Mouse (Mus musculus) spleen, postnatal 4 days (tissue): ENCODE data around the gene Gjc2.
A peak's percentile ranks its signal among the peaks of the same experiment; 100 is the strongest.

Source experiments
- DNase-seq, 2 experiments: peaks; one replicate each; pipeline ENCODE4 v3.0.0; 2022; ENCODE audit warnings: low spot score in 2 of 2

Gjc2 gene

DNA sequence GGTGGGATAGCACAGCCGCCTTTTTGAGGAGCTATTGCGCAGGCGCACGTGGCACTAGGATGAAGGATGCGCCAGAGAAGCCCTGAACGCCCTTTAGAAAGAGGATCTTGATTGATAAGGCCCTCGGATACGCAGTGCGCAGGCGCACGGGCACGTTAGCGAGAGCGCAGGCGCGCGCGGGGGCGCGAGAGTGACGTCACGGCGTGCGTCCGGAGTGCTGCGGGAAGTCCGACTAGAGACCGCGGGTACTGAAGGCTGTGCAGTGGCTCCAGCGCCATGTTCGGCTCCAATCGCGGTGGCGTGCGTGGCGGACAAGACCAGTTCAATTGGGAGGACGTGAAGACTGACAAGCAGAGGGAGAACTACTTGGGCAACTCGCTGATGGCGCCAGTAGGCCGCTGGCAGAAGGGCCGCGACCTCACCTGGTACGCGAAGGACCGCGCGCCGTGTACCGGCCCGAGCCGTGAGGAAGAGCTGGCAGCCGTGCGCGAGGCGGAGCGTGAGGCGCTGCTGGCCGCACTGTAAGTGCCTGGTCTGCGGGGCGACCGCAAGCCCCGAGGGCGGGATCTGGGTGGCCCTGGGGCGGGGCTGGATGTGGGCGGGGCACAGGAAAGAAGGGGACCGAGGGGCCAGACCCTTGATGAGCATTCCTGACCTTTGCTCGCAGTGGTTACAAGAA is 25.3 kb upstream of the Gjc2 start, which contains the start of gene 2310033P09Rik:
TSS of gene 2310033P09Rik (plus strand) at position 169 of the 679 bp plus-strand sequence.
- DNase-seq, result peak; percentile 91 to 96

DNA sequence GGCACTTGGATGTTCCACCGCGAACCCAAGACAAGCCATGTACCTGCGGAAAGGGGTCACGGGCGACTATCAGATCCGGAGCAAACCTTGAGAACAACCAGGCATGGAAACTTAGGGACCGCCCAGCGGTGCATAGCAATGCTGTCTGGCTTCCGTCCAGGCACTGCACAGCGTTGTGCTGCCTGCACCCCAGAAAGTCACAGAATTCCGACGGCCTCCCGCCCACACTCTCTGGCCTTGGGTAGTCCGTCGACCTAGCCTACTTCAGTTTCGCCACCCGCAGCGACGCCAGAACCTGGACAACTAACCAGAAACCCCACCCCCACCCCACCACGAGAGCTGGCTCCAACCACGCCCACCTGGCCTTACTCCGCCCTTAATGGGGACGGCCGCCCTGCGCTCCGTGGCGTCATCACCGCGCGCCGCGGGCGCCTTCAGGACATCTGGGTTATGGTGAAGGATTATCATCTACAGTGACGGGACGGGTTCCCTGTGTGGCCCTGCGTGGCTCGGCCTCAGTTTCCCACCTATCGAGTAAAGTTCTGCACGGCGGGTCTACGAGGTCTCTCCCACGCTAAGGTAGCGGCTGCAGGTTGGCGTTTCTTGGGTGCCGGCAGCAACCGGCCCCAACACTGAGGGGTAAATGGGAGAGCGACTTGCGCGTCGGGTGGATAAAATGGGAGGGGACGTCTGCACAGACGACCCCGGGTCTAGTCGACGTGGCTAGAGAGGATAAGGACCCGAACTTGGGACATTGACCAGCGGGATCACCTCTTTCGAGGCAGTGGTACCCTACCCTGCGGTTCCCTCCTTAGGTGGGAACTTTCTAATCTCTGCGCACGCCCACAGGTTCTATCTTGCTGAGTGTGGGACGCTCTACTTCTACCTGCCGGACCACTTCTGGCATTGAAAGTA is 19.3 kb upstream of the Gjc2 start, which contains the start of gene Mrpl55:
TSS of gene Mrpl55 (plus strand) at position 406 of the 915 bp plus-strand sequence.
- DNase-seq, result peak; percentile 94 to 98

DNA sequence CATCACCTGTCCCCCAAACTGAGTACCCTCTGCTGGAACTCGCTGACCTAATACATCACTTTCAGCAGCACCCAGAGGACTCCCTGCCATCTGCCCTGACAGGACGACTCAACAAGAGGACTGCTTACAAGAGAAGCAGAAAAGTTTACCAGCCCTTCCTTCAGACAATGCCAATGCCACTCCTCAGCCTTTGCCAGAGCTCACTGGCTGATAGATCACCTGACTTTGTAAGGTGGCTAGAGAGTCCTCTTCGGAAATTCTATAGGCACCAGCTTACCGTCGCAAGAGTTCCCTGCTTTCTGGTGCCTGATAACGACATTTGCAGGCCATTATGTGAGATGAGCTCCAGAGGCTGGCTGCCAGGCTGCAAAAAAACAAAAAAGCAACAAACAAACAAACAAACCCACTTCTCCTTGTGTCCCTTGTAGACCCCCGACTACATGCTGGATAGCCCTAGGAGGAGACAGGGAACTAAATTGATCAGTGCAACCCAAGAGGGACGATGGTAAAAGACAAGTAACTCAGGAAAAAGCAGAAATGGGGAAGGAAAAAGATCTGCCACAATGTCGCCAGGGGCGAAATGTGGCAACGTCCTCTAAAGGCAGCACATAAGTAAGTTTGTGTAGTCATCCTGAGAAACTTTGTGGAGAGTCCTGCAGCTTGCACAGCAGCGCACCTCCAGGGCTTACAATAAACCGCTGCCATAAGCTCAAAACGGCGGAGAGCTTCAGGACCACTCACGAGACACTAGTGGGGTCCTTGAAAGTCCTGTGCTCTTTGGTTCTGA is 18.4 kb upstream of the Gjc2 start:
- peak in 1 of 2 experiments; percentile 61 for DNase-seq

DNA sequence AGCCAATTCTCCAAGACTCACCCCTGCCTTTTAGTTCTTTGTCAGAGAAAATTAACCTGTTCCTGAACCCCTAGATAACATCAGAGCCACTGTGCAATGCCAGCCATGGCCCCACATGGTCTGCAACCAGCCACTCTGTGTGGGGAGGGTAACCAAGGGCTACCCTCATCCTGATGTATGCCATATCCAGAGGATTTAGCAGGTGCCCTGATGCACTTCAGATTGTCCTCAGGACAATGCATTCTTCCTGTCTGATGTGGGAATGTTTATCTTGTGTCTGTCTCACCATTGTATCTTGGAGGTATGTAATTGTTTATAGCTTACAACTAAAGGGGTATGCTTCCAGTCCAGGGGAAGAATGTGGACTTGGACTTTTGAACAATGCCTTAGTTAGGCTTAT is 13.2 kb upstream of the Gjc2 start:
- no peak for DNase-seq

DNA sequence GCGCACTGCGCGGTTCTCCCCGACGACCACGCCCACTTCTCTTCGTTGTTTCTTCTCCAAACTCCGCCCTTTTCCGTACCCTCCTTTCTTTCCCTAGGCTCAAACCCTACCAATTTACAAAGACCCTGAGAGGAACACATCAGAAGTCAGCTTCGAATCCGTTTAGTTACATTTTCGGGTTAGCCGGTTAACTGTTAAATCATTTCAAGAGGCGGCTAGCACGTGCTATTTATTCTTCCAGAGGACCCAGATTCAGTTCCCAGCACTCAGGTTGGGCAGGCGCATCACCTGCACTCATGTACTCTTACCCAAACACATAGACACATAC is 9.0 kb upstream of the Gjc2 start, which contains the start of gene Guk1:
TSS of gene Guk1 (minus strand) at position 154 of the 328 bp plus-strand sequence.
- DNase-seq, result no peak

DNA sequence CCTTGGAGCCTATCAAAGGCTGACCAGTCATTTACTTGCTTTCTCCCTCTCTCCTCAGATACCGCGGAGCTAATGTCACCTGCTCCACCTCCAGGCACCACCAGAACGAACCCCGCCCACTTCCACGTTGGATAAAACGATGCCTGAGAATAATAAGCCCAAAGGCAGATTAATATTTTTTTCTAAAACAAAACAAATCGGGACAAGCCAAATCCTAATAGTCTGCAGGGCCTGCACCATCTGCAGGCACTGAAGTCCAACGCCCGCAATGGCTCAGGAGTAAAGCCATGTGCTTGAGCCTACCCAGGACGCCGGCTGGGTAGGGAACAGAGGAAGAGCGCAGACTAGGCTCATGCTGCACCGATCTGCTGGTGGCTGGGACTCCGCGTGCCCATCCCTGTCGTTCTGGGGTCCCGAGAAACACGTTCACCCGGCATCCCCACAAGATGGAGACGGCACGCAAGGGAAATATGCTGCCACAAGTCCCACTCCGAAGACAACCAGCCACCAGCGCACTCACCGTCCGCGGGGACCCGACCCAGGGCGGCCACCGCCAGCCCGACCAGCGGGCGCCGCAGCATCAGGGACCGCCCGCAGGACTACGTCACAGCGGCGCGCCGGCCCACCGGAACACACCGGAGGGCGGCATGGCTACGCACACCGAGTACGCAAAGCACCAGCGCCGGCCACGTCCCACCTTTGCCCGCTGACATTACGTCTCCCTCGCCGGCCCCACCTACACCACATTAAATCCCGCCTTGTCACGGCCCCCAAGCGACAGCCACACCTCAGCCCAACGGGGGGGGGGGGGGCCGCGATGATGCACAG is 8.4 kb upstream of the Gjc2 start:
- DNase-seq, result peak; percentile 87 to 91

DNA sequence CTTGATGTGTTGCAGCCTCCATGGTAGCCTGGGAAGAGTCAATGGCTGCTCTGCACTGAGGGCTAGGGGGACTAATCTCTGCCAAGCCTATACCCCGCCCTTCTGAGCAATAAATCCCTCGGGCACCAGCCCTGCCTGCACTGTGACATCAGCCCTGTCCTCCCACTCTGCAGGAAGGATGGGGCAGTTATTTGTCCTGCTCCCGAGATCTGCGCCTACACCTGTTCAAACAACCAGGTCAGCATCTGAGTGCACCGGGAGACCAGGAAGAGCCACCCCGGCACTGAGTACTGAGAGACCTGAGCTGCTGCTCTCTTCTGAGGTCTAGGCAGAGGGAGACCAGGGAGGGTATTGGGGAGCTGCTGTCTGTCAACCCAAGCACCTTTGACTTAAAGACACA is 4.7 kb upstream of the Gjc2 start:
- no peak for DNase-seq

DNA sequence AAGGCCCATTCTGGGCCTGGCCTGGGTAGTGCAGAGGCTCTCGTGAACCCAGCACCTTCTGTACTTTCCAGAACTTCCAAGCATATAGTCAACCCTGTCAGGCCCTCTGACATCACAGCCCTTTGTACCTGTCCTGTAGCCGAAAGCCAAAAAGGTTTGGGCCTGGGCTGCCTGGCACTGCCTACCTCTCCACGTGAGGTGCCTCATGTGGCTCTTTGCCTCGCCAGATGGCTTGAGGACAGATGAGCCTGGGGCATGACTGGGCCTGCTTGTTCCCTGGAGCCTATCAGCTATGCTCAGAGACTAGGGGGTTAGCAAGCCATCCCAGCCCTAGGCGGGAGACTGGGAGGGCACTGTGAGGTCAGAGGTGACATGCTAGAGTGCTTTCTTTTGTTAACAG is 2.5 kb upstream of the Gjc2 start:
- no peak for DNase-seq

DNA sequence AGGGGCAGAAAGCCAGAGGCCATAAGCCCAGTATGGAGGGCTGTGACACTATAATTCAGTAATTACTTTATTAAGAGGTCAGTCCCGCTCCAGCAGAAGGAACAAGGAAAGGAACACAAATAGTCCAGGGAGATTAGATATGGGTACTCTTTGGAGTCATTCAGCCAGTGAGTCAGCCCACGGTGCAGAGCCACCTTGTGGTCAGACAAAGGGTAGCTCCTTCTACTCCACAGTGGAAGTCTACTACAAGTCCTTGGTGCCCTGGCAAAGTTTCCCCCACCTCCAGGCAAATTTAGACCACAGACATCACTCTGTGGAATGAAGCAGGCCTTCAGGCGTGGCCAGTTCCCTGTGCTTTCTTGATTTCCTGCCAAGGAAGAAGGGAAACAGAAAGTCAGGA is 808 bp upstream of the Gjc2 start:
- peak; percentile 69 to 81 for DNase-seq

DNA sequence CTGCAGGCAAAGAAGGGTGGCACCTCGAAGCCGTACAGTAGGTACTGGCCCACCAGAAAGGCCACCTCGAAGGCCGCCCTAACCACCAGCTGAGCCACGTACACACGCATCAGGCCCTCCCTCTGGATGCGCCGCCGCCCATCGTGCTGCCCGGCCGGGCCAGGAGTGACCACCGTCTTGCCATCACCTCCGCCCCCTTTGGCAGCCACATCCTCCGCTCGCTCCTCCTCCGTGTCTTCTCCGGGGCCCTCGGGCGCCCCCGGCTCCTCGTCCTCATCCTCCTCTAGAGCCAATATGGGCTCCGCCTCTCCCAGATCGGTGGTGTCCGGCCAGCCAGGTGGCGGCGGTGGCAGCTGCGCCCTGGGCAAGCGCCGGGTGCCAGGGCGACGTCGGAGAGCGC is 6.1 kb downstream of the Gjc2 start:
- DNase-seq, result no peak

DNA sequence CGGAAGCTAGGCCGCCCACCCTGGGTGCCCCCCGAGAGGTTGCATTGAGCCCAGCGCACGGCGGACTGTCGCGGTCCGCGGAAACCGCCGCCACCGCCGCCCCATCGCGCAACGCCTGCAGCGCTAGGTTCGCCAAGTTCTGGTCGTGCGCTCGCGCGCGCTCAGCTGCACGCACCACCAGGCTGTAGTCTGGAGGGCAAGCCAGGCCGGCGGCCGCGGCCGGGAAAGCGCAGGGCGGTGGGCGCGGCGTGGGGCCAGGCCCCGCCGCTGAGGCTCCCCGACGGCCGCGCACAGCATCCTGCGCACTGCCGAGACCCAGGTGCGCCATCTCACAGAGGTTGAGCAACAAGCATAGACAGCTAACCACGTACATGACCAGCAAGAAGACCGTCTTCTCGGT is 6.5 kb downstream of the Gjc2 start:
- DNase-seq, result no peak

DNA sequence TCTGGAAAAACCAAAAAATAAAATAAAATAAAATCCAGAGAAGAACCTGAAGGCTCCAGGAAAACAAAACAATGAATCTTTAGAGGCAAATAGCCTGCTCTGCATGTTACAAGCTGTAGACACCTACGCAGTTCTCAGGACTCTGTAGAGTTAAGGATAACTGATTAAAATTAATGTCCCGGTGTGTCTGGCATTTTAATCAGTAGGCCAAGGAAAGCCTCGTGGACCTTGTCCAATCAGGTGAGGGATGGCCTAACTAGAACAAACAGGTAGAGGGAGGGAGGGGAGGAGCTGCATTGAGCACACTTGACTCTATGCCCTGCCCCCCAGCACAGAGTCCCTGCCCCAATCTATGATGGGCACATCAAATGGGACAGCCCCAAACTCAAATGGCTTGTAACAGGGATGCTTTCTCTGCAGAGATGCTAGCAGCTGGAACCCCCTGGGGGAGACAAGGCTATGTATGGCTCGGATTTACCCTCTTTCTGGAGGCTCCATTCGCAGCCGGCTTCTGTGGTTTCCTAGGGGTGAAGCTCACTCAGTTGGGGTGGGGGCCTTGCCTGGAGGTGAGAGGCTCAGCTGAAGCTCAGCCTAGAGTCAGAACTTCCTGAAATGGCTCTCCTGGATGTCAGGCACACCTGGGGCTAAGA is 8.7 kb downstream of the Gjc2 start:
- DNase-seq, result no peak

DNA sequence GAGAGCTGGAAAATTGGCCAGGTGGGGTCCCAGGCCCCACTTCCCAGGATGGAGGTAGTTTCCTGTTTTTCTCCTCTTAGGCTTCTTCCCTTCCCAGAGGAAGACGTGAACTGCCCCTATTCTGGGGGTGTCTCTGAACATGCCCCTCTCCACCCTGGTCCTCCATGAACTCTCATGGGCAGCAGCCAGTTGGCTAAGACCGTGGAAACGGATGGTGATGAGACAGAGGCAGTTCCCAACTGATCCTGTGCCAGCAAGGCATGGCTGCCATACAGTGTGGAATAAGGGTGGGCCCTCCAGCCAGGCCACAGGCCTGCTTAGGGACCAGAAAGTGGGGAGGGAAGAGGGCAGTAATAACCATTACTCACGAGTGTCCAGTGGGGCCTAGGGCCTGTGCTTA is 12.5 kb downstream of the Gjc2 start:
- DNase-seq, result peak in 1 of 2 experiments; percentile 50

DNA sequence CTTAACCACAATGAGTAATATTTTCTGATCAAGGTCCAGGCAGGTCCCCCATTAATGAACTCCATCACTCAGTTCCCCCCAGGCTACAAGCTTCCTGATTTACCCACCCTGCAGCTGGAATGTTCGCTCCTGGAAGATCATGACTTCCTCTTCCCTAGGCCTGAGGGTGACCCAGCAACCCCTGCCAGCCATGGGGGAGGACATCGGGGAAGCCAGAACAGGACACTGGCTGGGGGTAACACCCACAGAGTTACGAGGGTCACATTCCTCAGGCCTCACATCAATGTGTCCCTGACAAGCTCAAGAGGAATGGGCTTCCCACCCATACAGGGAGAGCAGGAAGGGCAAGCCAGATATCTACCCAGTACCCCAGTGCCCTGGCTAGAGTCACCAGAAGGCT is 13.2 kb downstream of the Gjc2 start:
- DNase-seq, result peak in 1 of 2 experiments; percentile 57

DNA sequence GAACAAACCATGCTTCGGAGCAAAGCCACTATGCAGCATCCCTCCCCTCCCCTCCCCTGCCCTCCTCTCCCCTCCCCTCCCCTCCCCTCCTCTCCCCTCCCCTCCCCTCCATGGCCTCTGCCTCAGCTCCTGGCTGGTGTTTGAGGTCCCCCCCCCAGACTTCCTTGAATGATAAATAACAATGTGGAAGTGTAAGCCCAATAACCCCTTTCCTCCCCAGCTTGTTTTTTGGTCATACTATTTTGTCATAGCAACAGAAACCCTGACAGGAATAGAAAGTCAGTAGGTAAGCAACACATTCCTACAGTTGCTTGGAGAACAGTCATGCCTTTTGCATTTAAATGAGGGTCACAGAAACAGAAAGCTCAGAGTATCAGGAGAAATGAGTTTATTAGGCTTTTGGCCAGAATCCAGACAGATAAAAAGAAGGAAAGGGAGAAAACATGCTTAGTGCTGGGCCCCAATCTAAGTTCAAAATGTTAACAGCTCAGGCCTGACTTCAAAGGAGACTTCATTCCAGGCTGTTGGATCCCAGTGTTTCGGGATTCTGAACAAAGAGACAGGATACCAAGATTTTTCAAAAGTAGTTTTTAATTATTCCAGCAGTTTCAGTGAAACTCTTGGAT is 17.3 kb downstream of the Gjc2 start:
- DNase-seq, result no peak

DNA sequence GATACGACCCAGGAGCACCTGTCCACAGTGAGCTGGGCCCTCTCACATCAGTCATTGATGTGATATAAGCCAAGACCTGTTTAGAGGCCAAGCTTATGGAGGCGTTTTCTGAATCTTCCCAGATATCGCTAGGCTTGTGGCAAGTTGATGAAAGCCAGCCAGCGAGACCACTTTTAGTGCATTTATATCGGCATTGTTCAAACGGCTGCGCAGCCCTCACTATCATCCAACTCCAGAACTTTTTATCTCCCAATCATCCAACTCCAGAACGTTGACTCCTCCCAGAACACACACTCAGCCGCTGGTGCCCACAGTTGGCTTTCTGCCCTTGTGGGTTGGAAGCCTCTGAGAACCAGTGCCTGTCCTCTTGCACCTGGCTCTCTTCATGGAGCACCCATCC is 18.6 kb downstream of the Gjc2 start:
- peak; percentile 85 to 86 for DNase-seq

DNA sequence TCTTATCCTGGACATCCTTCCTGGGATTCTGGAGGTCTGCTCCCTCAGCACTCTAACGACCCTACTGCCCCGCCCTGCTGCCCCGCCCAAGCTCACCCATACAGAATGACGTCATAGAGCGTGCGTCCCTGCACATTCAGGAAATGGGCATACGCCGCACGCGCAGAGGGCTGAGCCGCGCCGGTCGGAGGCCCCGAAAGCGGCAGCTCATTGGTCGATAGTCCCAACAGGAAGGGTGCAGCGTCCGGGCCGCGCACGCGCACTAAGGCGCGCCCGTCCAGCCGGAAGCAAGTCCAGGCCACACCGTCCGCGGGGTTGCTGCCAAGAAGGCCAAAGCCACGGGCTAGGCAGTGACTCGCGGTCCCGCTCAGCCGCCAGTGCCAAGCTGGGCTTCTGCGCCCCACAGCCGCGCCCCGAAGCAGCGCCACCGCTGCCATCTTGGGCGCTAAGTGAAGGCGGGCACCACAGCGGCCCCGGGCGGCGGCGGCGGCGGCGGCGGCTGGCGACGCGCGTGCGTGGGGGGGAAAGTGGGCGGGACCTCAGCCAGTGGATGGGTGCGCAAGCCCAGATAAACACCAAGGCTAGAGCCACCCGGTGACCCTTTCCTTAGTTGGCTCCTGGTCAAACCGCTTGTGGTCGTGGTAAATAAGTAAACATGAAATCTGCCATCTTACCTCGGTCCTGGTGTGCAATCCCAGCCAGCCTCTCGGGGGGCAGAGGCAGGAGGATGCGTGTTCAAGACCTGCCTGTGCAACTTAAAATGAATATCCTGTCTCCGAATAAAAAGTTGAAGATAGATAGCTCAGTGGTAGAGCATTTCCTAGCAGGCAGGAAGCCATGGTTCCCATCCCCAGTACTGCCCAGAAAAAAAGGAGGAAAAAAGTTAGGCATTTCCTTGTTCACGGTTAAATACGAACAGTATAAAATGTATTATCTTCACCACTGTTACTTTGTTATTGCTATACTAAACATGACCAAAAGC is 19.5 kb downstream of the Gjc2 start, which contains the start of gene Iba57:
TSS of gene Iba57 (minus strand) at position 485 of the 982 bp plus-strand sequence.
- peak; percentile 97 for DNase-seq

DNA sequence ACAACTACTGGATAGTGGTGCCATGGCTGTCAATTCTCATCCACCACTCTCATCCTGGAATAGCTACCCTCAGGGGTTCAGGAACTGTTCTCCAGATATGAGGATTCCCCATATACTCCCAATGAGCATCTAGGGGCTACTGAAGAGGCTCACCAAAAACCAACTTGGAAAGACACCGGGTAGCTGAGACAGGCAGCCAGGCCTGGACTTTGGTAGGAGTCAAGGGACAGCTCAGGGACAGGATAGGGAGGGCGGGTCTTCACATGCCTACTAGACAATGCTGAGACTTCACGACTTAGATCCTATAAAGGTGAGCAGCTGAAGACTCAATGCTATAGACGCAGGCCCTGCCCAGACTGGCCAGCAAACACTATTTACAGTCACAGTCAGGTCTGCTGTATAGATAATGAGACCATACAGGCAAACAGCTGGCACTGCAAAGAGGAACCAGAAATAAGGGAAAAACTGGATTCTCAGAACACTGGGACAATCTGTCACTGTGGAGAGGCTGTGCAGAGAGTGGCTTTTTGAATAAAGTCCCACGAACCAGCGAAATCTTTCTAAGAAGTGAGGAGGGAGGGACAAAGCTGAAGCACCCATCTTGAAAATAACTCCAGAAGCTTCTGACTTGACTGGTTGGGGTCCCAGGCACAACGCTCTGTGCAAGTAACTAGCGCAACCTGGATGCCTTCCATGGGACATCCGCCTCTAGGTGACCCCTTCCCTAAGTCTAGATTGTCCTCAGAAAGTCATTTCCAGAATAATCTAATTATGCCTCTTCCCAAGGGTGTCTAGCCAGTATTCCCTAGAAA is 20.4 kb downstream of the Gjc2 start:
- no peak for DNase-seq
